Mouse (Mus musculus): Measurements from ENCODE around the gene Pcbp2.

The Pcbp2 gene

DNA sequence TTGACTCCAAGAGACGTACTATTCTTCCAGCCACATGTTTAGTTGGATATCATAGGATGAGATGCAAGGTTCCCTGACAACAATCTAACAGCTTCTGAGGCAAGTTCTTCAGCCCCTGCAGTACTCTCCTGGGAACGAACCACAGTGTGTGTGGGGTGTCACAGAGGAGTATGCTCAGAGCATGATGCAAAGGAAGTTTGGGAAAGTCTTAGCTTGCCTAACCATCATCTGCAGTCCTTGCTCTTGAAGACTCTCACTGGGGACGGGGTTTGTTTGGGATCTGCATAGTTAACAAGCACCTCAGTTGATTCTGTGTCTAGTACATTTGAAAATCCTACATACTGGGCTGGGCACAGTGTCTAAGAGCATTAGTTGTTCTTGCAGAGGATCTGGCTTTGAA is 38.0 kb downstream of the Pcbp2 start:
- DNase-seq: no peak

DNA sequence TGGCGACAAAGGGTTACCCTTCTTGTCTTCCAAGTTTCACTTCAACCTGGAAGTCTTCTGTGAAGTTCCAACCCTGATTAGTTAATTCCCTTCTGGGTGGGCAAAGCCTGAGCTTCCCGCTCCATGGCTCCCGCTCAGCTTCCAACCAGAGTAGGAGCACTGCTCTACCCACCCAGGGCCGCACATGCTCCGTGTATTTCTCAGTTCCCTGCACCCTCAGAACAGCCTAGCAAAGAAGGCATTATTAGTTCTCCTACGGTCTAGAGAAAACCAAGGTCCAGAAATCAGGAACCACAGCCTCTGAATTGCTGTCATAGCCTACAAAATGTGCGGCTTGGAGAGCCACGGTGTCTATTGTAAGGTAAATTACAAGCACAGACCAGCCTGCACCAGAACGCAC is 39.8 kb downstream of the Pcbp2 start:
- peak; percentile 62 for DNase-seq

DNA sequence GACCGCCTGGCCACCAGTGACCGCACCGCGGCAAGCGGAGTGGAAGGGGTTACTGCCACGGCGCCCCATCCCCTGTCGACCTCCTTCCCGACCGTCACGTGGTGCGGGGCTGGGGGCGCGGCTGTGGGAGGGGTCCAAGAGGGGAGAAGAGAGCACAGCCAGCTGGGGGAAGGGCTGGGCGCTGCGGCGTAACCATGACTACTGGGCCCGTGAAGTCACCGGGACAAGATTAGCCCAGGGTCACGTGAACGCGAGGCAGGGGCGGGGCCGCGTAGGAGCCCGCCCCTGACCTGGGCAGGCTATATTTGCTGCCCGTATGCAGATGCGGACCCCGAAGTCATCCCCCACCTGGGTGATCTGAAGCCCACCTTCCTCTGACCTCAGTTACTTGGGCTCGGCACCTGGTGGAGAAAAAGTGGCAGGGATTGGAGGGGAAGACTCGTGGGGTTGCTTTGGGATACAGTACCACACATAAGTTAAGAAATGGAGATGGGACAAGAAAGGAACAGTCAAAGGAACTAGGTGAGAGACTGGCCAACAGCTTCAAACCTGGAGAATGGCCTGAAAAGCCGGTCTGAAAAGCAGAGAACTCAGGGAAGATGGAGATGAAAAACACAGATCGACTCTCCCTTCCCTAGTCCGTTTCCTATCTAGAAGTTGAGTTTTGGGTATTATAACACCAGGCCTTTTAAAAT is 40.4 kb downstream of the Pcbp2 start:
- DNase-seq: peak; percentile 91

DNA sequence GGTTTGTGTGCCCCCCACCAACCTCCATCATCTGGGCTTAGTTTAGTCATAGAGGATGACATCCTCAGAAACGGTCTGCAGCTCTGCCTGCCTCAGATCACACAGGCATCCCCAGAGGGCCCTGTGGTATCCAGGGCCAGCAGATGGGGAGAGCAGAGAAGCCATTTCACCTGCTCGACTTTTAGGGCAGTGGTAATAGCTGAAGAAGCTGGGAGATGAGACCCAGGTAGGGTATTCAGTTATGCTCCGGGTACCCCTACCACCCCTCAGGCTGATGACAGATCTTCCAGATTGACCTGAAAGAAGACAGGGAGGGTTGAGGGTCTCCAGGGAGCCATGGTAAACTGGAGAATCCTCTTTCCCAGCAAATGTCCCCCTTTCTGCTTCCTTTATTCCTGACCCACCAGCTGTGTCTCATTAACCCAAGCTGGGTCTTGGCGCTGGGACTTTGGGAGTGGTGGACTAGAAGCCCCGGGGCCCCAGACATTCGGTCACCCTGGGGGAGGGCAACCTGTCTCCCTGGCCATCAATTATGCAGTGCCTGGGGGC is 41.0 kb downstream of the Pcbp2 start:
- no peak for DNase-seq

DNA sequence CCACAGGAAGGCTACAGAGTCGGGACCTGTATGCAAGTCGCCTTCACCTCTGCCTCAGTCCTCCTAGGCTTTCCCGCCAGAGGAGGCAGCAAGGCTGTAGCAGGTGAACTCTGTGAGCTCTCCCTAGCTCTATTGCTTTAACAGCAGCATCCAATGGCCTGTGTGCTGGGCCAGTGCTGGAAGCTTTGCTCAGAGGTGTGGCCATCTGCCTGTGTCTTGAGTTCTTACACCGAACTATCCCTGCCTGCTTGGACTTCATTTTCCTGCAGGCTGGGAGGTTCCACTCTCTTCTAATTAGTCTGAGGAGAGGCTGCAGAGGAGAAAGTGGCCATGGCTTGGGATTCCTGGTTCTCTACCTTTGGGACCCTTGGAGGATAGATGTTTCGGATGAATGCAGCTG is 41.7 kb downstream of the Pcbp2 start:
- no peak for DNase-seq

DNA sequence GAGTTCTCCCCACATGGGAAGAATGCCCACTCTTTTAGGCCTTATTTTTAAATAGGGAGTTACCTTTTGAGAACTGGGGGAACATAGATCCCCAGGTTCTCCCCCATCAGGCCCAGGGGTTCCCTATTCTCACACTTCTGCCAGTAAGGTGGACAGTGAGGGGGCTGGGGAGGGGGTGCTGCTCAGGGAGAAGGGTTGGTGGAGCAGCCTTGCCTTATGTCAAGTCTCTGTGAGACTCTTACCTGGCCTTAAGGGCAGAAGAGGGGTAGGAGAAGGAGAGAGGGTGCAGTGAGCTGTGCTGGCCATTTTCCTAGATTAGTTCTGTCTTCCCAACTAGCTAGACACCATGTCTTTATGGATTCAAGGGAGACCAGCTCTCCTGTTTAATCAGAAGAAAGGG is 42.1 kb downstream of the Pcbp2 start:
- DNase-seq: no peak

DNA sequence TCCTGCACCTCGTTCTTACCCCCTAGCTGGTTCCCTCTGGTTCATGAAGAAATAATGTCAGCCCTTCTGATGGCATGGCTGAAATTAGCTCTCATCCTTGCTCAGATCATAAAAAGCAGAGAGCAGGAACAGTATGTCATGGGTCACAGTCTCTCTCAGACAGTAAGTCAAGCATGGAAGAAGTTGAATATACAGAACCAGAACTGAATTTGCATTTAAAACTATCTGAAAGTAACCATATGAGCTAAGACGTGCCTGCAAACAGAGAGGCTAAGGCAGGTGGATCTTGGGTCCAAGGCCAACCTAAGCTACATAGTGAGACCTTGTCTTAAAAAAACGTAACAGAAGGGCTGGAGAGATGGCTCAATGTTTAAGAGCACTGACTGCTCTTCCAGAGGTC is 42.7 kb downstream of the Pcbp2 start:
- DNase-seq: no peak

DNA sequence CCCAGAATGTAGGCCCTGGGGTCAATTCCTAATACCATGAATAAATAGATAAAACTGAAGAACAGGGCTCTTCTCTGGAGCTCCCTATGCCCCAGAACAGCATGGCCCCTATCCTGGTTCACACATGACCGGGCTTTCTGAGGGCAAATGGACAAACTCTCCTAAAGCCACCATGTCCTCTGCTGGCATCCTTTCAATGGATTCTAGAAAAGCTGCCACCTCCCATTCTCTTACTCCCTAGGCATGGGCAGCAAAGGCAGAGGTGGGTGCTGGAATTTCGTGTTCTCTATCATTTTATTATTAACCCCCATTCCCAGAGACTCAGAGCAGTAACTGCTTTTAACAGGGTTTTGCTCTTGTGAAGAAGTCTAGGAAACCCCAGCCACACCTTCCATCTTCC is 44.9 kb downstream of the Pcbp2 start:
- no peak for DNase-seq

DNA sequence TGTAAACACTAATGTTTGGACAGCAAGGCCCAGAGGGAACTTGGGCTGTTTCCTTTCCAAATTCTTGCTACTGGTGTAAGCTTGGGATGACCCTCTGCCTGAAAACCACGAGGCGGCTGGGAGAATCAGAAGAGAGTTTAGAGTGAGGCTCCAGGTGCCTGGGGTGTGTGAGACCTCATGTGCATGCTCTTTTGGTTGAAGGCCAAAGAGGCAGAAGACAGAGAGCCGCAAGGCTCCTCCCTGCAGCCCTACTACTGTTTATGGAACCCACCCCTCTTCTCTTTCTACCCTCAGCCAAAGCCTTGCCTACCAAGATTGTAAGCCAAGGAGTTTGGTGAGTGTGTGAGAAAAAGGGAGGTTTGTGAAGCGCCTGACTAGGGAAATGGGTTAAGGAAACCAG is 45.5 kb downstream of the Pcbp2 start:
- no peak for DNase-seq

DNA sequence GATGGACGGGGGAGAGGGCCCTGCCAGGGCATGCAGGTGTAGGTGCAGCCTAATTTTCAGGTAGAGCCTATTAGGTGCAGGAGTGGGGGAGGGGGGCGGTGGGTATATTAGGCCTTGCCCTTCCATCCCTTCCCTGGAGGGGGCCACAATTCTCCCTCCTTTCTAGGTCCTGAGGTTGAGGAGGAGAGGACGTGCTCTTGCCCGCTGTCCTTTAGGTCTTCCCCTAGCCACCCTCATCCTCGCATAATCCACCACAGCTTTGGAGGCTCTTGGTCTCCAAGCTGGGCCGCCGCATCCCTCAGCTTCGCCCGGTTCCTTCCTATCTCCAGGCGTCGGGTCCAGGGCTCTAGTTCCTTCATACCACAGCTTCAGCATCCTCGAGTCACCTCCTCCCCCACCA is 46.0 kb downstream of the Pcbp2 start:
- DNase-seq: peak; percentile 58

DNA sequence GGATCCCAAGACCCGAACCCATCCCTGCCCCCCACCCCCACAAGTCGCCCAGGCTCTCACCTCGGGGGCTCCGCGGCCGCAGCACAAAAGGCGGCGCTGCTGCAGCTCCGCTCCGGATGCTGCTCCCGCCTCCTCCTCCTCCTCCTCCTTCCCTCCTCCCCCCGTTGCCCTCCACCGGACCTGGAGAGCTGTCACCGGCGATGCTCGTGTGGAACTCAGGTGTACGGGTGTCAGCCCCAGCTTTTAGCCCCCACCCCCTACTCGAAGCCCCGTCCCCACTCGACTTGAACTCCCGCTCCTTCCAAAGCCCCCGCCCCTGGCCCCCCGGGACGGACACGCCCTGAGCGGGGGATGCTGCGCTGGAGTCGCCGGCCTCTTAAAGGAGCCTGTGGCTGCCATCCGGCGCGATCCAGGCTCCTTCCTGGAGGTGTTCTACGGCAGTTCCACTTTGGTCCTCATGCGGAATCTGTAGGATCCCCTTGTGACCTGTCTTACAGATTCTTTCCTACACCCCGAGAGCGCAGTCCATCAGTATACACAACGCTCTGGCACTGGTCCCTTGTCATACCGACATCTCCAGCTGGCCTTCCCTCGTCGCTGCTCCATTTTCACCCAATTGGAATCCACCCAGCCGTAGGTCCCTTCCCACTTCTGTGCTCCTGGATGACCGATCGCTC is 46.5 kb downstream of the Pcbp2 start, which contains the start of gene Map3k12:
TSS of gene Map3k12 (minus strand) at position 337 of the 677 bp plus-strand sequence.
- DNase-seq: peak; percentile 74

DNA sequence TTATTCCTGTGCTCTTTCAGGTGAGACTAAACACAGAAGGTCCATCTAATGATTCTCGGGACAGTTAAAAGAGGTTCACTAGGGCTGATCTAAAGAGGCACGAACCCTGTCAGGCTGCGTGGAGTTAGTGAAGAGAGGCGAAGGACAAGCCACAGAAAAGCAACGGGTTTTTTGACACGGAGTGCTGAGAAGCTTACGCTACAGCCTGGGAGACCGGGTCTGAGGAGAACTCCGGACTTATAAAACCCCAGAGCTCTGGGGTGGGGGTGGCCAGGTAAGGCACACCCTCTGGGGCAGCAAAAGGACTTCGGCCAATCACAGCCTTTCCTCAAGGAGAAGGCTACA is 47.3 kb downstream of the Pcbp2 start:
- no peak for DNase-seq

DNA sequence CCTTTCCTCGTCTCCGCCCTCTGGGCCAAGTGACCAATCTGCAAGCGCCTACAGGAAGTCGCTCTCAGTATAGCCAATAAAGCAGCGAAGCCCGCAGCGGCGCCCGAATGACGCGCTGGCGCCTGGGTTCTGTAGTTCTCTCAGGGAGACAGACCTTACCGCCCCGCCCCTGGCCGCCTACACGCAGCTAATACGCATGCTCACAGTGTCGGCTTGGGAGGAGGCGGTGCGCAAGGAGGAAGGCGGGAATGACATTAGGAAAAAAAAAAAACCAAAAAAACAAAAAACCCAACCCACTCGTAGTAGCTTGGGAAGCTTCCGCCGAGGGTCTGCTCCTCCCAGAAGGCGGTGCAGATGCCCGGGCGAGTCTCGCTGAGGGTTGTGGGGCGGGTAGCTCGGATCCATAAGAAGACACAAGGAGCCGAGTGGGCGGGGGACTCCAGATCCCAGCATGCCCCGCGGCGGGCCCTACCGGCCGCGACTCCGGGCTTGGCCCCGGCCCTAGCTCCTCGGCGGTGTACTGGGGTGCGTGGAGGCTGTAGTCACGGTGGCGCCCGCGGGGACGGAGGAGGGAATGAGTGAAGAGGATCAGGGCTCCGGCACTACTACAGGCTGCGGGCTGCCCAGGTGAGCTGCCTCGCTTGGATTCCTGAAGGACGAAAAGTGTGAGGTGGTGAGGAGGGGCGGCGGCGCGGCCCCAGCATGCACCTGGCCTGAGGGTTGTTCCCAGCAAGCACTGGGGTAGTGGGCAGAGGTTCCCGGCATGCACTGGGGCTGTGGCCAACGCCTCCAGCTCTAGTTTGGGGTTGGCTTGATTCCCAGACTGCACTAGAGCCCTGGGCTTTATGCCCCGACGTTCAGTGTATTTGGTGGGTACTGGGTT is 47.9 kb downstream of the Pcbp2 start, which contains the start of gene Tarbp2:
TSS of gene Tarbp2 (plus strand) at position 217 of the 883 bp plus-strand sequence.
- peak; percentile 98 for DNase-seq

DNA sequence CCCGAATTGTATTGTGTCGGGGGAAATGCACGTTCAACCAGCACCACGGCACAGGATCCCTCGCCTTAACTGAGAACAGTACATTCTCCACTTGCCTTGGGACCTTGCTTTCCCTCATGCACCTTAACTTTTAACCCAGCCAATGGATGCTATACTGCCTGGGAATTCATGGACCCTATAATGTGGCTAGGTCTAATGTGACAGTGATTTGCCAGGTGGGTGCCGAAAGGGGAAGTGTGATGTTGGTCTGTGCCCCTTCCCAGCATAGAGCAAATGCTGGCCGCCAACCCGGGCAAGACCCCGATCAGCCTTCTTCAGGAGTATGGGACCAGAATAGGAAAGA is 48.5 kb downstream of the Pcbp2 start:
- DNase-seq: no peak

DNA sequence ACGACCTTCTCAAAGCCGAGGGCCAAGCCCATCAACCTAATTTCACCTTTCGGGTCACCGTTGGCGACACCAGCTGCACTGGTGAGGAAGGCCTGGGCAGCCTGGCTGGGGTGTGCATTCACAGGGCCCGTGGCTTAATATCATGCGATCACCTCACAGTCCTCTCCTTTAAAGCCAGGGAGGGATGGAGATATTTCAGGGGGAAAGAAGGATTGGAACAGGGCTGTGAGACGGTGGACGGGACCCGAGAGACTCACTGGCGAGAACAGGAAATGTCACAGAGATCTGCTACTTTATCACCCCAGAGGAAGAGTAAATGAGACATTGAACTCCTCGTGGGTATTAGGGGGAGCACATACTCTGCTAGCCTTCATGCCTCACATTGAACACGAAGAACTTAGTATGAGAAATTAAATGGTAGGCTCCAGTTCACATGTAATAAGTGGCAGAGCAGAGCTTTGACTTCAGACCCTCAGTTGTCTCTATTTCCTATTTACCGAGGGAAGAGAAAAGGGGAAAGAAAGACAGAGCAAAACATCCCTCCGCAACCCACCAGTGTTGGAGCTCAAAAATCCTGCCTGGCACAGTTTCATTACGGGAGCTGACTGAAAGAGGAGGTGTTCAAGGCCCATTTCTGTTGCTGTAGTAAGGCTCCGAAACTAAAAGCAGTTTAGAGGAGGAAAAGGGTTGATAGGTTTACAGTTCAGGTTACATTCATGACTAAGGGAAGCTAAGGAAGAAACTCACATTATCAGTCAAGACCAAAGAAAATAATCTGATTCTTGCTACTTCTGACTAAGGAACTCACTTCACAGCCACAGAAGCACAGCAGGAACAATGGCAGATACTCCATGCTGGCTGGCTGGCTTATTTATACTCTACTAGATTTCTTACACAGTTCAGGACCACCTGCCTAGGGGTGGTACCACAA is 49.1 kb downstream of the Pcbp2 start:
- no peak for DNase-seq

DNA sequence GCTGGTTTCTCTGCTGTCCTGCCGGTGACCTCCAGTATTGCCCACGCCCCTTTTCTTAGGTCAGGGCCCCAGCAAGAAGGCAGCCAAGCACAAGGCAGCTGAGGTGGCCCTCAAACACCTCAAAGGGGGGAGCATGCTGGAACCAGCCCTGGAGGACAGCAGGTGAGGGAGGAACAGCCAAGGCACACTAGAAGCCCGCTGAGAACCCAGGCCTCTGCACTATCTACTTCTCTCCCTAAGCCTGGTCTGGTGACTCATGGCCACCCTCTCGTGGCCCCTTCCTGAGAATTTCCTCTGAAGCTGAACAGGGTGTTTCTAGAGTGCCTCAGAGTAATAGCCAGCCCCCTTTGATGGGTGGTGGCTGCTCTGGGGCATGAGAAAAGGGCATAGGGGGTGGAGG is 50.1 kb downstream of the Pcbp2 start:
- no peak for DNase-seq

DNA sequence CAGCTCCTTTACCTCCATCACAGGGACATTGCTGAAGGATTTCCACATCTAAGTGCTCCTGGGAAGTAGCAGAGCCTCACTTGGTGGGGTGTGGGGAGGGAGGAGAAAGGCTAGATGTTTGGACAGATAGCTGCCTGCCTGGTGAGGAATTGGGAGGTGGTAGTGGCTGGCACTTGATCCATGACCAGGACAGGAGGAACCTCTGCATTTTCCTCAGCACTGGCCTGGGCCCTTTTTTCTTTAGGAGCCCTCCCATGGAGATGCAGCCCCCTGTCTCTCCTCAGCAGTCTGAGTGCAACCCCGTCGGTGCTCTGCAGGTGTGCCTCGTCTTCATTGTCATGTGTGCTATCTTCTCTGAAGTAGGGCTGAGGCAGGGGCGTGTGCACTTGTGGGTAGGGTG is 51.1 kb downstream of the Pcbp2 start:
- DNase-seq: no peak

DNA sequence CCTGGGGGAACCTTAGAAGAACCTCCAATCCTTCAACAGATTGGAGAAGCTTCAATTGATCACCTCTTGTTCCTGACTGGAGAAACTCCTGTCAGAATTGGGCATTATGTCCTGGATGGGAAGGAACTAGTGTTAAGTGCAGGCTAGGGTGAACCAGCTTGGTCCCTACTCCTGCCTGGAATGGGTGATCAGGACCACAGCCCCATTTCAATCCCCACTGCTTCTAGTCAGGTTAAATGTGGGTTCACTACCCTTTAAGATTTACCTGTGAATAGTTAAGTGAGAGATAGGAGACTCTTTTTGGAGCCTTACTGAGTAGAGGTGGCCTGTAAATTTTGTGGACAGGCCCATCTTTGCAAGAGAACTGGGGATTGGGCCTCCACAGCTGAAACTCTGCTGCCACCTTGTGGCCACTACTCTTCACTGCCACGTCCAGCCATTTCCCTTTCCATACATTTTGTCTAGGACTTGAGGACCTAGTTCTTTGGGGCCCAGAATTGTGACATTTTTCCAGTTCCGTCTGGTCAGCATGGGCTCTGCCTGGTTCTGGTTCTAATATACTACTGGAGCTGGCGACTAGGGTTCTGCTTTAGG is 54.6 kb downstream of the Pcbp2 start, which contains the start of gene Npff:
TSS of gene Npff (minus strand) at position 51 of the 594 bp plus-strand sequence.
- peak; percentile 81 for DNase-seq

DNA sequence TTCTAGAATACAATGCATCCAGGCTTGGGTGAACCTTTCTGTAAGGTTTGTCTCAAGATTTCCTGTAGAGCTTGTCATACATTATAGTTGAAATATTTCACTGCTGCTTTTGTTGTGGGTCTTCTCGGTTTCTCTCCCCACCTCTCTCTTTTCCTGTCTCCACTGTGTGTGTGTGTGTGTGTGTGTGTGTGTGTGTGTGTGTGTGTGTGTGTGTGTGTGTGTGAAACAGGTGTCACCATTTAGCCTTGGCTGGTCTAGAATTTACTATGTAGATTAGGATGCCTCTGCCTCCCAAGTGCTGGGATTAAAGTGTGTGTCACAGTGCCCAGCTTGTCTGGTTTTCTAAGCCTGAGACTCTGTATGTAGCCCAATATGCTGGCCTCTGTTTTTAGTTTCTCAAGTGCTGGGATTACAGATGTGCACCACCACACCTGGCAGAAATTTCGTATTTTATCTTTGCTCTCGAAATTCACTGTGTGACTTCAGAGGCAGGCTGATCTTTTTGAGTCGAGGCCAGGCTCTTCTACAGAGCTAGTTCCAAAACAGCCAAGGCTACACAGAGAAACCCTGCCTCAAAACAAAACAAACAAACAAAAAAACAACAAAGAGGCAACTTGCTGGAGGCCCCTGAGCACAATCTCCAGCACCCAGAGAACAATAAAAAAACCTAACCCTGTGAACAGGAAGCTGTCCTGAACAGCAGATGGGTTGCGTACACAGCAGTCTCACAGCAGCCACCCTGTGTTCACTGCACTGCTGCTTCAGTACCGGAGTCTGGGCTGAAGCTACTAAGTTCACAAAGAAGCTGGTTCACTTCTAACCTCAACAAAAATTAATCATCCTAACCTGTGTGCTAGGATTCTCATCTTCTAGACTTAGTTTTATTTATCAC is 56.0 kb downstream of the Pcbp2 start:
- no peak for DNase-seq

DNA sequence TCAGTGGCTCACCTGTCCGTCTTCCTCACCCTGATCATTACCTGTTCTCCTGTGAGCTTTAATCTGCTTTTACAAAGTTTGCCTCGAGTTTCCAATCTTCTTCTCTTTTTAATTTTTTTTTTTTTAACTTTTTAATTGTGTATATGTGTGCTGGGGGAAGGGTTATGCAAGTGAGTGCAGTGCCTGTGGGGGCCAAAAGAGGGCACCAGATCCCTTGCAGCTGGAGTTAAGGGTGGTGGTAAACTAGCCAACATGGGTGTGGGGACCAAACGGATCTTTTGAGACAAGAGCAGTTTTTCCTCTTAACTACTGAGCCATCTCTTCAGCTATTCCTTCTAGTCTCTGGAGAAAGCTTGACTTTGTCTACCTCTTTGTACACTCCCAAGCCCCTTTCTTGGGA is 57.6 kb downstream of the Pcbp2 start:
- DNase-seq: no peak

DNA sequence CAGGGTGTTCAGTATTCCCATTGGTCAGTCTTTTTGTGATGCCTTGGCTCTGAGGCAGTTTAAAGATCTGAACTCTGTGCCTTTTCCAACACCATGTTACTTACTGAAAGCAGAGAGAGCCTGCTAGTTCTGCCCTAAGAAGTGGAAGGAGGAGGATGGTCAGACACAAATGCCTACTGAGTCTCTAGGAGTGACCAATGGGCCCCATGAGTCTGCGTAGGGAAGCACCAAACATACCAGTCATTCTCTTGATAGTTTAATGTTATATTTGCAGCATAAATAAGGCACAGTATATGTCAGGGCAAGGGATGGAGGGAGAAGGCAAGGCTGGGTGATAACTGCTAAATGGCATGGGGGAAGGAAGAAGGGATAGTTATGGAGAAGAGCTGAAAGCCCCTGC is 58.1 kb downstream of the Pcbp2 start:
- no peak for DNase-seq
